Mouse (Mus musculus) ES-Bruce4 (cell line): ENCODE results near the gene Gm15448. TPM values are rescaled to one million over a fixed set of nuclear protein-coding genes. Genes with fewer than 3 reads are reported as not detected.
"Not testable (repeated sequence)": the region's sequence is repeated elsewhere in the genome, so short reads cannot be mapped to it uniquely, and the experiment has no call there.

Experiments used
- H3K27ac ChIP-seq: 2 replicates; pipeline ENCODE4 v1.5.1; 2012; ENCODE audit warnings: low read length, inconsistent platforms; ENCODE audit not compliant: insufficient read depth
- H3K27me3 ChIP-seq: 2 replicates; pipeline ENCODE4 v1.6.1; 2012; ENCODE audit warnings: mild to moderate bottlenecking, low read length, inconsistent platforms; ENCODE audit not compliant: control insufficient read depth, poor library complexity, insufficient read depth, severe bottlenecking
- H3K36me3 ChIP-seq: 2 replicates; pipeline ENCODE4 v1.6.1; 2012; ENCODE audit warnings: inconsistent platforms, mild to moderate bottlenecking, low read length, moderate library complexity; ENCODE audit not compliant: control insufficient read depth, poor library complexity, insufficient read depth, severe bottlenecking
- H3K4me1 ChIP-seq: one replicate; pipeline ENCODE4 v1.8.1; 2011; ENCODE audit warnings: low read length; ENCODE audit not compliant: control insufficient read depth, insufficient read depth
- H3K4me3 ChIP-seq: 2 replicates; pipeline ENCODE4 v1.5.1; 2011; ENCODE audit warnings: low read depth, mild to moderate bottlenecking, low read length
- H3K9ac ChIP-seq: 2 replicates; pipeline ENCODE4 v1.6.1; 2012; ENCODE audit warnings: low read depth, mild to moderate bottlenecking, inconsistent platforms; ENCODE audit not compliant: poor library complexity, severe bottlenecking
- H3K9me3 ChIP-seq: replicated peaks from 2 replicates; pipeline ENCODE4 v1.6.1; 2012; ENCODE audit warnings: mild to moderate bottlenecking, low read length, inconsistent platforms; ENCODE audit not compliant: control insufficient read depth, poor library complexity, insufficient read depth, severe bottlenecking
- EP300 ChIP-seq: IDR thresholded peaks from 2 replicates; pipeline ENCODE4 v1.6.1; 2011; ENCODE audit warnings: low read depth, low read length; ENCODE audit not compliant: insufficient read depth
- polyA plus RNA-seq: library from polyadenylated mRNA; stranded (reverse); fragments of >200 nt; gene quantifications from 2 replicates; pipeline ENCODE4 v1.2.4, GENCODE M21; 2011; ENCODE audit warnings: low read depth; ENCODE audit not compliant: missing spikeins, insufficient read depth, insufficient read length

Gene Gm15448
- not detected in 2 replicates for polyA plus RNA-seq

DNA sequence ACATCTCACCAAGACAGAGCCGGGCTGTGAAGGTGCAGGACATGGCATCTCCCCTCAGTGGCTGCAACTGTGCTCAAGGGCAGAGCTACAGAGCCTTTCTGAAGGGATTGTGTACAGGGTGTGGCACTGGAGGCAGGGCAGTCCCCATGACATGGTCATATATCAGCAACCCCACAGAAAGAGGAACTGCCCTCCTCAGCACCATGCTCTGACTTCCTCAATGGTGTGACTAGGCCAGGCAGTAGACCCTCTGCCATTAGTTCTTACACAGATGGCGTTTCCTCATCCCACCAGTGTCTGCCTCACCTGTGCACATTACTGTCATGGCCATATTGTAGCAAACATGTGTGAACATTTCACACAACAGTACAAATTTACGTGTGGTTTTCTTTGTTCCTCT, at the start of gene Gm15448:
Gm15448 (minus strand) TSS at position 89 of the 400 bp plus-strand sequence.
- not testable (repeated sequence) for H3K27ac ChIP-seq, H3K9ac ChIP-seq, H3K4me1 ChIP-seq, H3K36me3 ChIP-seq, H3K27me3 ChIP-seq, H3K4me3 ChIP-seq, H3K9me3 ChIP-seq

DNA sequence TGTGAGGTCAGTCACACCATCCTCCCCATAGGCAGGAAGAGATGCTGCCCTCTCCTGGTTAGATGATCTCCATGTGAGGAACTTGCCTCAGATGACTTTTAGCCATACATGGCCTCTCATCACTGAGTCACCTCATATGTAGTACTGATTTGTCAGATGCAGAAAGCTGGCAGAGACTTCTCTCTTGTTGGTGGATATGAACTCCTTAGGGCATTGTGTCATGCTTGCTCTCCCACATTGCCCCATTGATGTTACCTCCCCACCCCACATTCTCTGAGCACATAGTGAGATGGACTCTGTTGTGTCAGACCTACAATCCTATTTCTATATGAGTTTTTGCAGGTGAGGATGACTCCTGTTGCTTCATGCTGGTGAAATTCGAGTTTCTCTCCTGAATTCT, 49.5 kb upstream of the Gm15448 start:
- H3K27ac ChIP-seq, H3K4me3 ChIP-seq, H3K36me3 ChIP-seq, H3K4me1 ChIP-seq, H3K27me3 ChIP-seq, H3K9ac ChIP-seq, H3K9me3 ChIP-seq: not testable (repeated sequence)

DNA sequence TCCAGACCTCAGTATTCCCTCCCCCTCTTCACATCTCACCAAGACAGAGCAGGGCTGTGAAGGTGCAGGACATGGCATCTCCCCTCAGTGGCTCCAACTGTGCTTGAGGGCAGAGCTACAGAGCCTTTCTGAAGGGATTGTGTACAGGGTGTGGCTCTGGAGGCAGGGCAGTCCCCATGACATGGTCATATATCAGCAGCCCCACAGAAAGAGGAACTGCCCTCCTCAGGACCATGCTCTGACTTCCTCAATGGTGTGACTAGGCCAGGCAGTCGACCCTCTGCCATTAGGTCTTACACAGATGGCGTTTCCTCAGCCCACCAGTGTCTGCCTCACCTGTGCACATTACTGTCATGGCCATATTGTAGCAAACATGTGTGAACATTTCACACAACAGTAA, 19.5 kb upstream of the Gm15448 start, which contains the start of gene Pira2:
Pira2 (minus strand) TSS at position 101 of the 400 bp plus-strand sequence.
- not testable (repeated sequence) for H3K9me3 ChIP-seq, H3K36me3 ChIP-seq, H3K4me3 ChIP-seq, H3K9ac ChIP-seq, H3K27me3 ChIP-seq, H3K4me1 ChIP-seq, H3K27ac ChIP-seq

DNA sequence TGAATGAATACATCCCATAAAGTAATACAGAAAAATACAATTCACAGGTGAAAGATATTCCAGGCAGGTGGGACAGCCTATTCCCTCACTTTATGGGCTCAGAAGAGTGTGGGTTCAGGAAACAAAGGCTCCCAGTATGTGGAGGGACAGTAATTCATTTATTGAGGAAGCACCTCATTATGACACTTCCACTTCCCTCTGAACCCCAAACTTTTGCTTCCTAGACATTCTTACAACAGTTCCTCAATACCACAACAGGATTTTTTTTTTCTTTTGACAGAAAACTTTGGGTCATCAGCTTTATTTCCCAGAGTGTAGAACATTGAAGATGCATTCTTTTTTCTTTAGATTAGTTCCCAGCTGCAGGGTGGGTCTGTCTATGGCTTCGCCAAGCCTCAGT, 12.4 kb upstream of the Gm15448 start:
- H3K27me3 ChIP-seq, H3K9ac ChIP-seq, H3K27ac ChIP-seq, H3K4me1 ChIP-seq, H3K9me3 ChIP-seq, H3K36me3 ChIP-seq, H3K4me3 ChIP-seq: not testable (repeated sequence)

DNA sequence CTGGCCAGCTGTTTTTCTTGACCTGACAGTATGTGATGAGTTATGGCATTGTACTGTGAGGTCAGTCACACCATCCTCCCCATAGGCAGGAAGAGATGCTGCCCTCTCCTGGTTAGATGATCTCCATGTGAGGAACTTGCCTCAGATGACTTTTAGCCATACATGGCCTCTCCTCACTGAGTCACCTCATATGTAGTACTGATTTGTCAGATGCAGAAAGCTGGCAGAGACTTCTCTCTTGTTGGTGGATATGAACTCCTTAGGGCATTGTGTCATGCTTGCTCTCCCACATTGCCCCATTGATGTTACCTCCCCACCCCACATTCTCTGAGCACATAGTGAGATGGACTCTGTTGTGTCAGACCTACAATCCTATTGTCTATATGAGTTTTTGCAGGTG, 5.1 kb upstream of the Gm15448 start:
- H3K36me3 ChIP-seq, H3K9me3 ChIP-seq, H3K4me3 ChIP-seq, H3K9ac ChIP-seq, H3K4me1 ChIP-seq, H3K27me3 ChIP-seq, H3K27ac ChIP-seq: not testable (repeated sequence)

DNA sequence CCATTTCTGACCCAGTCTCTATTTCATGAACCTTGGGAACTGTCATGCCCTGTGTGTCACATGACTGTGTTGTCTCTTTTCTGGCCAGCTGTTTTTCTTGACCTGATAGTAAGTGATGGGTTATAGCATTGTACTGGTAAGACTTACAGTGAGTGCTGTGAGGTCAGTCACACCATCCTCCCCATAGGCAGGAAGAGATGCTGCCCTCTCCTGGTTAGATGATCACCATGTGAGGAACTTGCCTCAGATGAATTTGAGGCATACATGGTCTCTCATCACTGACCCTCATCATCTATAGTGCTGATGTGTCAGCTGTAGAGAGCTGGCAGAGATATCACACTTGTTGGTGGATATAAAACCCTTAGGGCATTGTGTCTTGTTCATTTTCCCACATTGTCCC, 13.6 kb downstream of the Gm15448 start:
- not testable (repeated sequence) for H3K9me3 ChIP-seq, H3K4me1 ChIP-seq, H3K9ac ChIP-seq, H3K27ac ChIP-seq, H3K36me3 ChIP-seq, H3K27me3 ChIP-seq, H3K4me3 ChIP-seq

DNA sequence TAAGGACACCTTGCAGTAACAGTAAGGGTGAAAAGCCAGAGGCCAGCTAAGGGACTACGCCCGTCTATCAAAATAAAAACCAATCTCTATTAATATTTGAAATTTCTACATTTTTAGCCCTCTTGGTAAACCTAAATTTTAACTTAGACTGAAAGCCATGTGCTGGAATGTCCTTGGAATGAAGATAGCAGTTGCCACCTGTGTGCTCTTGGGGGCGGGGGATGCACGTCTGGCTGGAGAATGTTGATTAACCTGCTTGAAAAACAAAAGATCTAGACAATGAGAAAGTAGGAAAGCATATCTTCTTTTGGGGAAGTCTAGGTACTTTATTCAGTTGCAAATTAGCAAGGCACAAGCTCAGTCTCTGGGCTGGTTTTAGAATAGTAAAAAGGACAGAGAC, 22.6 kb downstream of the Gm15448 start:
- not testable (repeated sequence) for H3K4me3 ChIP-seq, H3K9ac ChIP-seq, H3K27me3 ChIP-seq, H3K36me3 ChIP-seq, H3K4me1 ChIP-seq
- TF ChIP-seq EP300 = peak; percentile 65; the same call in 1 of the 2 replicates
- Histone ChIP-seq H3K27ac (peak overlapping the region; percentile 99), H3K9me3 (peaks cover 22% of the 10 kb centered on the region)

DNA sequence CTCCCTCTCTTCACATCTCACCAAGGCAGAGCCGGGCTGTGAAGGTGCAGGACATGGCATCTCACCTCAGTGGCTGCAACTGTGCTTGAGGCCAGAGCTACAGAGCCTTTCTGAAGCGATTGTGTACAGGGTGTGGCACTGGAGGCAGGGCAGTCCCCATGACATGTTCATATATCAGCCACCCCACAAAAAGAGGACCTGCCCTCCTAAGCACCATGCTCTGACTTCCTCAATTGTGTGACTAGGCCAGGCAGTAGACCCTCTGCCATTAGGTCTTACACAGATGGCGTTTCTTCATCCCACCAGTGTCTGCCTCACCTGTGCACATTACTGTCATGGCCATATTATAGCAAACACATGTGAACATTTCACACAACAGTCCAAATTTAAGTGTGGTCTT, 25.5 kb downstream of the Gm15448 start:
- not testable (repeated sequence) for H3K9ac ChIP-seq, H3K27ac ChIP-seq, H3K36me3 ChIP-seq, H3K4me1 ChIP-seq, H3K4me3 ChIP-seq, H3K27me3 ChIP-seq
- peaks cover 22% of the 10 kb centered on the region for H3K9me3 ChIP-seq

DNA sequence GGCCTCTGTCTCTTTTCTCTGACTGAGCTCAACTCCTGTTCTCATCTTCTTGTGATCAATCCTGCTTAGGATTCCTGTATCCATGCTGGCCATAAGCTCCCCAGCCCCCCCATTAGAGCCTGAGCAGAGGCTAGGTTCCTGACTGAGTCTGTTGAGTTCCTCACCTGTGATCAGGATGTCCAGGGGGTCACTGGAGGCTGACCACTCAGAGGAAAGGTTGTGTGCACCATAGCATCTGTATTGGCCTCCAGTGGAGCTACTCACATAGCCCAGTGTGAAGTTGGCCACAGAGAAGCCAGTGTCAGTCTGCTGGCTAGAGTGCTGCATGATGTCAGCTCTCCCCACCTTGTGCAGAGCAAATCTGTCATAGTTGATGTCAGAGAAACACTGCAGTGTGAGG, 29.2 kb downstream of the Gm15448 start:
- not testable (repeated sequence) for H3K9me3 ChIP-seq, H3K4me1 ChIP-seq, H3K36me3 ChIP-seq, H3K27me3 ChIP-seq, H3K4me3 ChIP-seq, H3K9ac ChIP-seq, H3K27ac ChIP-seq
